Mouse (Mus musculus) liver, adult 2 months (tissue): ENCODE results near the gene Cacna2d1.

Experiments used
- CTCF ChIP-seq: fragments of 200-500 bp; IDR thresholded peaks from 2 replicates; pipeline ENCODE4 v1.5.1; 2011; ENCODE audit warnings: low read depth, low read length, control low read depth
- POLR2A ChIP-seq: fragments of 200-500 bp; IDR thresholded peaks from 2 replicates; pipeline ENCODE4 v1.6.1; 2011; ENCODE audit warnings: low read length, control low read depth; ENCODE audit not compliant: insufficient read depth; ENCODE audit errors: extremely low read depth

- TF ChIP-seq CTCF, result no peak
- no peak for TF ChIP-seq POLR2A
Measured at GRCm38 (mm10) chr5:16166868-16167267, 232.4 kb downstream of the Cacna2d1 start.
